Mouse (Mus musculus) lung, embryonic 14.5 days (tissue): ENCODE measurements around the gene Ssxb2. TPM values are rescaled to one million over a fixed set of nuclear protein-coding genes. Genes with fewer than 3 reads are reported as not detected.
"Not testable (repeated sequence)": the region's sequence is repeated elsewhere in the genome, so short reads cannot be mapped to it uniquely, and the experiment has no call there.

Experiments
- ATAC-seq: fragments of 200-750 bp; cut with Nextera tagmentation; 2 replicates; pipeline ENCODE4 v1.8.0; 2017; ENCODE audit warnings: mild to moderate bottlenecking, moderate TSS enrichment, moderate library complexity; ENCODE audit not compliant: insufficient read depth
- DNase-seq: peaks from one replicate; pipeline ENCODE4 v3.0.0-alpha.2; 2015
- H3K27ac ChIP-seq: fragments of 300-500 bp; sonication (generic); 2 replicates; pipeline ENCODE4 v1.5.1; 2014; ENCODE audit warnings: low read depth, mild to moderate bottlenecking, moderate library complexity
- H3K27me3 ChIP-seq: fragments of 300-500 bp; sonication (generic); 2 replicates; pipeline ENCODE4 v1.6.1; 2014; ENCODE audit warnings: low read length, control low read depth; ENCODE audit not compliant: insufficient read depth
- H3K36me3 ChIP-seq: fragments of 300-500 bp; sonication (generic); 2 replicates; pipeline ENCODE4 v1.6.1; 2014; ENCODE audit warnings: control low read depth; ENCODE audit not compliant: insufficient read depth
- H3K4me1 ChIP-seq: fragments of 300-500 bp; sonication (generic); 2 replicates; pipeline ENCODE4 v1.6.1; 2014; ENCODE audit warnings: antibody characterized with exemption, control low read depth; ENCODE audit not compliant: insufficient read depth
- H3K4me2 ChIP-seq: fragments of 300-500 bp; sonication (generic); 2 replicates; pipeline ENCODE4 v1.6.1; 2014; ENCODE audit warnings: mild to moderate bottlenecking
- H3K4me3 ChIP-seq: fragments of 300-500 bp; sonication (generic); 2 replicates; pipeline ENCODE4 v1.5.1; 2014; ENCODE audit warnings: low read depth, low read length
- H3K9ac ChIP-seq: fragments of 300-500 bp; sonication (generic); 2 replicates; pipeline ENCODE4 v1.6.1; 2014
- H3K9me3 ChIP-seq: fragments of 300-500 bp; sonication (generic); 2 replicates; pipeline ENCODE4 v1.6.1; 2016; ENCODE audit warnings: low read depth, low read length, control low read depth
- WGBS: fragments of 180-500 bp; shearing (Covaris S2); extraction: QIAGEN DNeasy Blood & Tissue Kit; methylation state at CpG from one replicate; pipeline ENCODE4 v1.1.7; 2014; 5-methylcytosine and 5-hydroxymethylcytosine counted together
- polyA plus RNA-seq: library from polyadenylated mRNA; unstranded; fragments of >200 nt; fragmentation: Nextera tagmentation; extraction: Ambion mirVana; gene quantifications from 2 replicates; pipeline ENCODE4 v1.2.1, GENCODE M21; 2014

The Ssxb2 gene
- polyA plus RNA-seq = not detected in 2 replicates

- not testable (repeated sequence) for H3K4me3 ChIP-seq, H3K27me3 ChIP-seq, H3K9me3 ChIP-seq, ATAC-seq, H3K4me1 ChIP-seq, H3K9ac ChIP-seq, H3K36me3 ChIP-seq, H3K4me2 ChIP-seq, H3K27ac ChIP-seq, DNase-seq
- WGBS = 67% methylated on average over 2 of the region's 2 CpGs
These were observed at the start of gene Ssxb2 for GRCm38 (mm10) chrX:8461626-8462025. Gene Ssxb2 (minus strand): TSS chrX:8461726.

- H3K36me3 ChIP-seq, H3K27me3 ChIP-seq, H3K9ac ChIP-seq, H3K4me2 ChIP-seq, H3K27ac ChIP-seq, H3K4me1 ChIP-seq, ATAC-seq, H3K4me3 ChIP-seq, H3K9me3 ChIP-seq, DNase-seq: not testable (repeated sequence)
- 13% methylated on average over 1 of the region's 1 CpGs for WGBS
These were observed 48.5 kb downstream of the Ssxb2 start, which contains the start of gene Ssxb1 for GRCm38 (mm10) chrX:8413005-8413404. Gene Ssxb1 (plus strand): TSS chrX:8413305.

Other genes starting within 250 kb of the Ssxb2 start
- gene Ftsj1, start 209.3 kb downstream of the Ssxb2 start, polyA plus RNA-seq = 52.9 and 53.7 TPM in 2 replicates
- gene Slc38a5, start 190.6 kb downstream of the Ssxb2 start, polyA plus RNA-seq = 92.9 and 105 TPM in 2 replicates
- not detected in 2 replicates for gene Ssxb10, start 134.3 kb downstream of the Ssxb2 start, polyA plus RNA-seq
- not detected in 2 replicates for gene Ssxb9, start 94.7 kb downstream of the Ssxb2 start, polyA plus RNA-seq
- not detected in 2 replicates for gene Ssxb1, start 48.4 kb downstream of the Ssxb2 start, polyA plus RNA-seq
- not detected in 2 replicates for gene Gm14459, start 63.2 kb upstream of the Ssxb2 start, polyA plus RNA-seq
- gene Ssxb6, start 86.5 kb upstream of the Ssxb2 start, polyA plus RNA-seq = not detected in 2 replicates
- gene Ssxb3, start 130.1 kb upstream of the Ssxb2 start, polyA plus RNA-seq = not detected in 2 replicates
- not detected in 2 replicates for gene Ssxb8, start 229.1 kb upstream of the Ssxb2 start, polyA plus RNA-seq